Comparison of ENCODE assay signal across 8 mouse cellular contexts in genomic region chr11:74409757-74410174, GRCm38 (mm10). TPM values are rescaled to one million over a fixed set of nuclear protein-coding genes. Genes with fewer than 3 reads are reported as not detected.
DNase-seq lines count a peak whose midpoint lies in the region; ATAC-seq lines count a peak whose summit lies in the region.

No protein-coding gene starts in this region.

- no peak for ATAC-seq in liver, embryonic 12.5 days
- ATAC-seq in stomach, embryonic 15.5 days (ENCODE audit: insufficient read depth, low FRiP score, low read depth): peak; percentile 40; the same call in 1 of the 2 replicates

- no peak overlapping the region for H3K27ac ChIP-seq in liver, embryonic 12.5 days
- peak overlapping the region; percentile 71 for H3K27ac ChIP-seq in stomach, embryonic 15.5 days

- H3K36me3 ChIP-seq in liver, embryonic 12.5 days: no peaks in the 10 kb centered on the region
- H3K36me3 ChIP-seq in stomach, embryonic 15.5 days: no peaks in the 10 kb centered on the region

- no peak overlapping the region for H3K4me2 ChIP-seq in liver, embryonic 12.5 days
- no peak overlapping the region for H3K4me2 ChIP-seq in stomach, embryonic 15.5 days

- 69% methylated on average over 4 of the region's 4 CpGs for WGBS in liver, embryonic 12.5 days (ENCODE audit: insufficient replicate concordance)
- 41% methylated on average over 4 of the region's 4 CpGs for WGBS in stomach, embryonic 15.5 days

- H3K4me3 ChIP-seq in liver, embryonic 12.5 days: no peak overlapping the region
- no peak overlapping the region for H3K4me3 ChIP-seq in stomach, embryonic 15.5 days (replicated peaks)

- DNase-seq in liver: peak; percentile 19
- DNase-seq in cerebellum, postnatal 25 days: peak; percentile 43 to 62
- peak; percentile 59 to 66 for DNase-seq in heart, adult 9 months (ENCODE audit: low spot score in 2 of 2)
- DNase-seq in kidney, adult 8-10 months: peak; percentile 23 to 35
- peak; percentile 36 for DNase-seq in lung, postnatal 25 days (ENCODE audit: low spot score)
- DNase-seq in embryo, embryonic 10 days (ENCODE audit: low spot score): no peak

- no peak overlapping the region for H3K9ac ChIP-seq in liver, embryonic 12.5 days
- no peak overlapping the region for H3K9ac ChIP-seq in stomach, embryonic 15.5 days

- H3K27me3 ChIP-seq in liver, embryonic 12.5 days (replicated peaks): no peaks in the 10 kb centered on the region
- no peaks in the 10 kb centered on the region for H3K27me3 ChIP-seq in stomach, embryonic 15.5 days (replicated peaks)

- no peaks in the 10 kb centered on the region for H3K9me3 ChIP-seq in liver, embryonic 12.5 days (replicated peaks)
- no peaks in the 10 kb centered on the region for H3K9me3 ChIP-seq in stomach, embryonic 15.5 days

- H3K4me1 ChIP-seq in liver, embryonic 12.5 days: no peaks in the 10 kb centered on the region; the same call in 1 of the 2 replicates
- H3K4me1 ChIP-seq in stomach, embryonic 15.5 days: peaks cover 22% of the 10 kb centered on the region

RNA-seq across cellular contexts. Expression of gene Olfr412, which starts 47.9 kb away (rescaled TPM):
- not detected in 2 replicates for polyA plus RNA-seq in liver, embryonic 12.5 days (2016; fragmentation: Nextera tagmentation; extraction: Ambion mirVana)
- polyA plus RNA-seq in stomach, embryonic 15.5 days (2015; fragmentation: Nextera tagmentation; extraction: Ambion mirVana): not detected in 2 replicates

RNA-seq across cellular contexts. Expression of gene Olfr411, which starts 57.3 kb away (rescaled TPM):
- polyA plus RNA-seq in liver, embryonic 12.5 days (2016; fragmentation: Nextera tagmentation; extraction: Ambion mirVana): not detected in 2 replicates
- not detected in 2 replicates for polyA plus RNA-seq in stomach, embryonic 15.5 days (2015; fragmentation: Nextera tagmentation; extraction: Ambion mirVana)
